Mouse (Mus musculus) hindbrain, embryonic 12.5 days (tissue): ENCODE measurements around the gene Gtpbp6. TPM values are rescaled to one million over a fixed set of nuclear protein-coding genes. Genes with fewer than 3 reads are reported as not detected.
A peak's percentile ranks its signal among the peaks of the same experiment; 100 is the strongest.

Source experiments
- ATAC-seq: fragments of 200-750 bp; cut with Nextera tagmentation; 2 replicates; pipeline ENCODE4 v1.8.0; 2017; ENCODE audit warnings: moderate TSS enrichment; ENCODE audit not compliant: low FRiP score
- H3K27ac ChIP-seq: fragments of 300-500 bp; sonication (generic); 2 replicates; pipeline ENCODE4 v1.5.1; 2016; ENCODE audit warnings: mild to moderate bottlenecking
- H3K27me3 ChIP-seq: fragments of 300-500 bp; sonication (generic); 2 replicates; pipeline ENCODE4 v1.6.1; 2016; ENCODE audit warnings: mild to moderate bottlenecking
- H3K36me3 ChIP-seq: fragments of 300-500 bp; sonication (generic); 2 replicates; pipeline ENCODE4 v1.6.1; 2016; ENCODE audit warnings: mild to moderate bottlenecking
- H3K4me1 ChIP-seq: fragments of 300-500 bp; sonication (generic); 2 replicates; pipeline ENCODE4 v1.6.1; 2016
- H3K4me2 ChIP-seq: fragments of 300-500 bp; sonication (generic); replicated peaks from 2 replicates; pipeline ENCODE4 v1.6.1; 2016; ENCODE audit warnings: mild to moderate bottlenecking
- H3K4me3 ChIP-seq: fragments of 300-500 bp; sonication (generic); 2 replicates; pipeline ENCODE4 v1.5.1; 2016; ENCODE audit warnings: mild to moderate bottlenecking
- H3K9ac ChIP-seq: fragments of 300-500 bp; sonication (generic); 2 replicates; pipeline ENCODE4 v1.6.1; 2016; ENCODE audit warnings: mild to moderate bottlenecking, moderate library complexity
- H3K9me3 ChIP-seq: fragments of 300-500 bp; sonication (generic); replicated peaks from 2 replicates; pipeline ENCODE4 v1.6.1; 2016; ENCODE audit warnings: mild to moderate bottlenecking
- WGBS: fragments of 180-500 bp; shearing (Covaris S2); methylation state at CpG from one replicate; pipeline ENCODE4 v1.1.7; 2016; 5-methylcytosine and 5-hydroxymethylcytosine counted together
- polyA plus RNA-seq: library from polyadenylated mRNA; unstranded; fragments of >200 nt; fragmentation: Nextera tagmentation; extraction: Ambion mirVana; gene quantifications from 2 replicates; pipeline ENCODE4 v1.2.1, GENCODE M21; 2016

Gtpbp6 gene
- polyA plus RNA-seq, 1 experiment from 2014 or later, result 55.8 TPM

GRCm38 (mm10) chr5:110106140-110106871, 1.7 kb downstream of the Gtpbp6 start:
- peak overlapping the region; percentile 81 for H3K9ac ChIP-seq
- peak overlapping the region; percentile 75 for H3K4me2 ChIP-seq
- 93% methylated on average over 26 of the region's 26 CpGs for WGBS
- no peaks in the 10 kb centered on the region for H3K9me3 ChIP-seq
- no peak for ATAC-seq
- H3K27me3 ChIP-seq, result peaks cover 9% of the 10 kb centered on the region
- H3K27ac ChIP-seq, result no peak overlapping the region
- H3K36me3 ChIP-seq, result peaks cover 41% of the 10 kb centered on the region
- peak overlapping the region; percentile 78 for H3K4me3 ChIP-seq
- H3K4me1 ChIP-seq, result peaks cover 24% of the 10 kb centered on the region

DNA sequence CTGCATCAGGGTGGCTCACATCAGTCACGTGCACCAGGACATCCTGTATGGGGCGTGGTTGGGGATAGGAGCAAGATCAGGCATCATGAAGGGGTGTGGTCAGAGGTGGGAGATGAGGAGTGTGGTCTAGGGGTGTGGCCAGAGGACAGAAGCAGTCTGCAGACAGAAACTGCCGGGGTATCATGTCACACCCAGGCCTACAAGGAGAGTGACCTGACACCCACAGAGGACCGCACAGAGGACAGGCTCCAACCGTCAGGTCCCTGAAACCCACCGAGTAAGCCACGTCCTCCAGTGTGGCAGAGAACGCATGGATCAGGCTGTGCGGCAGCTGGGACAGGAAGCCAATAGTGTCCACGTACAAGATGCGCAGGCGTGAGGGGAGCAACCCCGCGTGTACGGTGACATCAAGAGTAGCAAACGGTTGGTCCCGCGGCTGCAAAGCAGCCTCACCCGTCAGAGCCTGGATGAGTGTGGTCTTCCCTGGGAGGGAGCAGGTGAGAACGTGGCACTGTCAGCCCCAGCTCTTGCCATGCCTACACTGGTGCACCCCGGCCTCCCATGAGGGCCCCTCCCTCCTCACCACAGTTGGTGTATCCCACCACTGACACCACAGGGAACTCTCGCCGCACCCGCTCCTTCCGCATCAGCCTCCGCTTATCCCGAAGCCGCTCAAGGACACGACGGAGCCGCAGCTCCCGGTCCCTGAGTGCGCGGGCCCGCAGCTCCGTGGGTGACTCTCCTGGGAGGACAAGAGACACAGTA, 3.2 kb downstream of the Gtpbp6 start:
- WGBS, result 95% methylated on average over 36 of the region's 36 CpGs

GRCm38 (mm10) chr5:110103901-110104615, 3.9 kb downstream of the Gtpbp6 start:
- Histone ChIP-seq H3K9me3 (no peaks in the 10 kb centered on the region), H3K36me3 (peaks cover 41% of the 10 kb centered on the region), H3K27ac (no peak overlapping the region), H3K4me2 (no peak overlapping the region), H3K9ac (no peak overlapping the region), H3K4me1 (peaks cover 31% of the 10 kb centered on the region), H3K4me3 (no peak overlapping the region), H3K27me3 (peaks cover 18% of the 10 kb centered on the region)
- no peak for ATAC-seq
- WGBS, result 94% methylated on average over 27 of the region's 27 CpGs

More for the DNA sequence above, 3.2 kb downstream of the Gtpbp6 start:
- Histone ChIP-seq H3K27me3 (peaks cover 18% of the 10 kb centered on the region), H3K4me3 (no peak overlapping the region), H3K9me3 (no peaks in the 10 kb centered on the region), H3K27ac (no peak overlapping the region), H3K4me1 (peaks cover 31% of the 10 kb centered on the region), H3K9ac (no peak overlapping the region), H3K36me3 (peaks cover 41% of the 10 kb centered on the region), H3K4me2 (no peak overlapping the region)
- ATAC-seq, result no peak

GRCm38 (mm10) chr5:110102853-110103625, 5.0 kb downstream of the Gtpbp6 start:
- 97% methylated on average over 19 of the region's 19 CpGs for WGBS
- ATAC-seq, result no peak
- Histone ChIP-seq H3K27me3 (peaks cover 18% of the 10 kb centered on the region), H3K9me3 (no peaks in the 10 kb centered on the region), H3K27ac (no peak overlapping the region), H3K9ac (no peak overlapping the region), H3K36me3 (peaks cover 41% of the 10 kb centered on the region), H3K4me1 (peaks cover 31% of the 10 kb centered on the region), H3K4me3 (no peak overlapping the region), H3K4me2 (no peak overlapping the region)

- Histone ChIP-seq H3K36me3 (peaks cover 41% of the 10 kb centered on the region), H3K27ac (no peak overlapping the region), H3K4me1 (peaks cover 31% of the 10 kb centered on the region), H3K9me3 (no peaks in the 10 kb centered on the region), H3K4me3 (no peak overlapping the region), H3K27me3 (peaks cover 18% of the 10 kb centered on the region), H3K9ac (no peak overlapping the region), H3K4me2 (no peak overlapping the region)
- 89% methylated on average over 13 of the region's 13 CpGs for WGBS
- no peak for ATAC-seq
These were observed 5.6 kb downstream of the Gtpbp6 start for GRCm38 (mm10) chr5:110102429-110102828.

GRCm38 (mm10) chr5:110101716-110102347, 6.2 kb downstream of the Gtpbp6 start:
- H3K4me3 ChIP-seq, result peak overlapping the region; percentile 31
- peaks cover 28% of the 10 kb centered on the region for H3K4me1 ChIP-seq
- H3K9me3 ChIP-seq, result no peaks in the 10 kb centered on the region
- WGBS, result 21% methylated on average over 33 of the region's 34 CpGs
- peaks cover 18% of the 10 kb centered on the region for H3K27me3 ChIP-seq
- H3K27ac ChIP-seq, result no peak overlapping the region
- peak overlapping the region; percentile 40; the same call in 1 of the 2 replicates for H3K9ac ChIP-seq
- peak overlapping the region; percentile 63 for H3K4me2 ChIP-seq
- peak; percentile 41 for ATAC-seq
- peaks cover 41% of the 10 kb centered on the region for H3K36me3 ChIP-seq

DNA sequence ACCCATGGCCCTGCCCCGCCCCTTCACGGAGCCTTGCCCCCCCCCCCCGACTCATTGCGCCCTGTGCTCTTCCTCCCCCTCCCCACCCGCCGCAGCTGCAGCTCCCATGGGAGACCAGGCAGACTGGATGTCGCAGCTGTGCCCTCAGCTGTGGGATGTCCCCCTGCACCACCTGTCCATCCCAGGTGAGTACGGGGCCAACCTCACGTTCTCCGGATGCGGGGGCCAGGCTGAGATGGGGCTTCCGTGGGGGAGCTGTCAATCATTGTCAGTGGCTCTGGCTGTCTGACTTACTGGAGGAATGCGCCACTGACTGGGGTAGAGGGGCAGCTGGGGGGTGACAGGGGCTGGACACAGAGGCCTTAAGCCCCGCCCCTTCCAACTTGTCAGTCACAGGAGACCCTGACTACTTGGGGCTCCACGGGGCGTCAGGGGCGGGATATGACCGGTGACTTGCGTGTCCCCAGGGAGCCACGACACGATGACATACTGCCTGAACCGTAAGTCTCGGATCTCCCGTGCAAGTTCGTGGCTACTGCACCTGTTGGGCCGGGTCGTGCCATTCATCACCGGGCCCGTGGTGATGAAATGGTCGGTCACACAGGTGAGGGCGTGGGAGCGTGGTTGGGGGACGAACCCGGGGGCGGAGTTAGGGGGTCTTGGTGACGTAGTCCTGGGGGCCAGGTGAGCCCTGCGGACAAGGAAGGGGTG, 6.9 kb downstream of the Gtpbp6 start:
- H3K27me3 ChIP-seq, result peaks cover 18% of the 10 kb centered on the region
- peaks cover 38% of the 10 kb centered on the region for H3K36me3 ChIP-seq
- peak overlapping the region; percentile 40 for H3K9ac ChIP-seq
- peaks cover 21% of the 10 kb centered on the region for H3K4me1 ChIP-seq
- H3K4me2 ChIP-seq, result peak overlapping the region; percentile 63
- H3K4me3 ChIP-seq, result peak overlapping the region; percentile 31
- whole genome bisulfite sequencing, result under 1% methylated on average over 32 of the region's 37 CpGs
- H3K9me3 ChIP-seq, result no peaks in the 10 kb centered on the region
- H3K27ac ChIP-seq, result no peak overlapping the region
- ATAC-seq, result peak; percentile 26

DNA sequence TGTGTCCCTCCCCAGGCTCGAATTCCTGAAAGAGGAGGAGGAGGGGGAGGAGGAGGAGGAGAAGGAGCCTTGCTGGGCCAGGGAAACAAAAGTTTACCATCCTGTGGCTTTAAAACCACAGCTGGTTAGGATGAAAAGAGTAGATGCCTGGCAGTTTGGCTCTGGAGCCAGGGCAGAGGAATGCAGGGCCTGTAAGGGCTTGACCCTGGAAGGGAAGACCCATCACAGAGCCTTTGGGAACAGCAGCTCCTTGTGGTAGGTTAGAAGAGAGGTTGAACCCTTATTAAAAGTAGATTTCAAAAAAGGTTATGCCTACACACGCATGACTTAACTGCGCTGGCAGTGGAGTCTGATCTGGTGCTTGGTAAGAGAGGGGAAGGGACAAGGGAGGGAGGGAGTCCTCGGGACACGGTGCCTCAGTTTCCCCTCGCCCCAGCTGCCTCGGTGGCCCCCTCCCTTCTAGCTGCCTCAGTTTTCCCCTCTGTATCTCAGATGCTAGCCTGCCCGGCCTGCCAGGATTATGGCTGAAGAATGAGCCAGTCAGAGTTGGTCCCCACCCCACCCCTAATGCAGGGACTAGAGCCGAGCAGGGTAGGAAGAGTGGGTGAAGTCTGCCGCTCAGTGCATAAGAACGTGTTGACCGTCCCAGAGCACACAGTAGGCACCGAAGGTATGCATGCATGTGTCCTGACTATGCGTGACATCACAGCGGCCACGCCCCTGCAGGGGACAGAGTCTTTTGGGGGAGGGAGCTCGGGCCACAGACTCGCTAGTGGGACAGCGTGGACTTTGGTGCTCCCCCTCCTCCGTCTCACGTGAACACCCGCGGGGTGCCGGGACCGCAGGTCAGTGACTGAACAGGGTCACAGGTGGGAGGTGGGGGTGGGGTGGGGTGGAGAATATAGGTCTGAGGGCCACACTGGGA, 8.1 kb downstream of the Gtpbp6 start, which contains the start of gene Plcxd1:
TSS of gene Plcxd1 (plus strand) at position 314 of the 925 bp plus-strand sequence.
- Histone ChIP-seq H3K4me1 (peaks cover 21% of the 10 kb centered on the region), H3K27ac (no peak within 1 kb of the TSS), H3K27me3 (peaks cover 18% of the 10 kb centered on the region), H3K9ac (peak within 1 kb of the TSS; percentile 40; the same call in 1 of the 2 replicates), H3K36me3 (peaks cover 28% of the 10 kb centered on the region), H3K4me2 (peak within 1 kb of the TSS; percentile 63), H3K9me3 (no peaks in the 10 kb centered on the region), H3K4me3 (0 out of 2 replicates have a peak within 1 kb of the TSS, but pooled peaks have one; percentile 31)
- no peak for ATAC-seq
- WGBS, result 4% methylated on average over 25 of the region's 25 CpGs

GRCm38 (mm10) chr5:110098991-110099477, 9.0 kb downstream of the Gtpbp6 start:
- no peak for ATAC-seq
- no peaks in the 10 kb centered on the region for H3K9me3 ChIP-seq
- H3K36me3 ChIP-seq, result peaks cover 19% of the 10 kb centered on the region
- 45% methylated on average over 1 of the region's 1 CpGs for WGBS
- no peak overlapping the region for H3K27ac ChIP-seq
- no peak overlapping the region for H3K9ac ChIP-seq
- H3K4me3 ChIP-seq, result no peak overlapping the region
- no peak overlapping the region for H3K4me2 ChIP-seq
- peaks cover 18% of the 10 kb centered on the region for H3K27me3 ChIP-seq
- peaks cover 26% of the 10 kb centered on the region for H3K4me1 ChIP-seq

DNA sequence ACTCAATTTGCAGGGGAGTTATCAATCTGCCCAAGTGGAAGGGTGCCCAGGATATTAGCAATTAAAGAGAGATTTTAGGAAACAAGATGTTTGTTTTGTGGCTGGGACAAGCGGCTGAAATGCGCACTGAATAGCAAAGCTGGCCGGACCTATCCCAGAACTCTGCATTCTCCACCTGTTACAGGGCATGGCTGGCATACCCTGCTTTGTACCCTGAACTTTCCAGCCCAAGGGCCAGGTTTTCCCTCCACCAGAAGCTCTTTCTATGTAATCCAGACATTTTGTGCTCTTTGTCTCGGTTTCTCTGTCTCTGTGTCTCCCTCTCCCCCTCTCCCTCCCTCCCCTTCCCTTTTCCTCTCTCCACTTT, 13.2 kb downstream of the Gtpbp6 start:
- Histone ChIP-seq H3K36me3 (no peaks in the 10 kb centered on the region), H3K9me3 (no peaks in the 10 kb centered on the region), H3K27me3 (no peaks in the 10 kb centered on the region), H3K9ac (peak overlapping the region; percentile 60), H3K27ac (no peak overlapping the region), H3K4me3 (peak overlapping the region; percentile 42), H3K4me2 (peak overlapping the region; percentile 63), H3K4me1 (peaks cover 8% of the 10 kb centered on the region)
- WGBS, result 9% methylated on average over 4 of the region's 4 CpGs
- peak; percentile 26; the same call in 1 of the 2 replicates for ATAC-seq
